Mouse (Mus musculus): ENCODE measurements around the gene Cmss1. TPM values are rescaled to one million over a fixed set of nuclear protein-coding genes. Genes with fewer than 3 reads are reported as not detected.
A peak's percentile ranks its signal among the peaks of the same experiment; 100 is the strongest.

Gene Cmss1
- polyA plus RNA-seq, 1 experiment from 2014 or later = 38.8 TPM

GRCm38 (mm10) chr16:57303716-57304115, 302.9 kb downstream of the Cmss1 start:
- Histone ChIP-seq H3K27ac (no peak overlapping the region), H3K36me3 (replicated peaks; ENCODE audit: control insufficient read depth, insufficient read depth) (no peaks in the 10 kb centered on the region), H3K4me2 (replicated peaks) (no peak overlapping the region), H3K27me3 (ENCODE audit: control insufficient read depth, insufficient read depth, low read length) (no peaks in the 10 kb centered on the region), H3K4me1 (replicated peaks; ENCODE audit: control insufficient read depth, insufficient read depth, low read length) (no peaks in the 10 kb centered on the region), H3K9me3 (ENCODE audit: control insufficient read depth, low read length) (no peaks in the 10 kb centered on the region), H3K4me3 (replicated peaks; ENCODE audit: low read length) (no peak overlapping the region), H3K9ac (no peak overlapping the region)
- no peak for ATAC-seq (ENCODE audit: low FRiP score)
- WGBS = 72% methylated on average over 19 of the region's 19 CpGs
- no peak for DNase-seq (ENCODE audit: low spot score)

GRCm38 (mm10) chr16:57302792-57303698, 303.6 kb downstream of the Cmss1 start:
- DNase-seq (ENCODE audit: low spot score) (no peak), ATAC-seq (ENCODE audit: low FRiP score) (peak; percentile 78)
- Histone ChIP-seq H3K4me1 (replicated peaks; ENCODE audit: control insufficient read depth, insufficient read depth, low read length) (no peaks in the 10 kb centered on the region), H3K27me3 (ENCODE audit: control insufficient read depth, insufficient read depth, low read length) (no peaks in the 10 kb centered on the region), H3K36me3 (replicated peaks; ENCODE audit: control insufficient read depth, insufficient read depth) (no peaks in the 10 kb centered on the region), H3K9ac (no peak overlapping the region), H3K4me3 (replicated peaks; ENCODE audit: low read length) (no peak overlapping the region), H3K9me3 (ENCODE audit: control insufficient read depth, low read length) (no peaks in the 10 kb centered on the region), H3K27ac (no peak overlapping the region), H3K4me2 (replicated peaks) (no peak overlapping the region)
- WGBS = 69% methylated on average over 25 of the region's 25 CpGs

GRCm38 (mm10) chr16:57301512-57302115, 305.1 kb downstream of the Cmss1 start:
- H3K4me3 ChIP-seq (replicated peaks; ENCODE audit: low read length) = no peak overlapping the region
- no peak for ATAC-seq (ENCODE audit: low FRiP score)
- DNase-seq (ENCODE audit: low spot score) = no peak
- H3K27ac ChIP-seq = no peak overlapping the region
- no peaks in the 10 kb centered on the region for H3K9me3 ChIP-seq (ENCODE audit: control insufficient read depth, low read length)
- no peaks in the 10 kb centered on the region for H3K36me3 ChIP-seq (replicated peaks; ENCODE audit: control insufficient read depth, insufficient read depth)
- WGBS = 84% methylated on average over 9 of the region's 9 CpGs
- H3K27me3 ChIP-seq (ENCODE audit: control insufficient read depth, insufficient read depth, low read length) = no peaks in the 10 kb centered on the region
- no peaks in the 10 kb centered on the region for H3K4me1 ChIP-seq (replicated peaks; ENCODE audit: control insufficient read depth, insufficient read depth, low read length)
- H3K4me2 ChIP-seq (replicated peaks) = no peak overlapping the region
- H3K9ac ChIP-seq = no peak overlapping the region

- 87% methylated on average over 10 of the region's 10 CpGs for WGBS
- no peaks in the 10 kb centered on the region for H3K9me3 ChIP-seq (ENCODE audit: control insufficient read depth, low read length)
- no peak for ATAC-seq (ENCODE audit: low FRiP score)
These were observed 311.3 kb downstream of the Cmss1 start for GRCm38 (mm10) chr16:57295216-57295934.

GRCm38 (mm10) chr16:57292765-57293164, 313.9 kb downstream of the Cmss1 start, which contains the start of gene Tmem30c:
Gene Tmem30c (minus strand): TSS chr16:57292865.
- 68% methylated on average over 2 of the region's 2 CpGs for WGBS

More at GRCm38 (mm10) chr16:57295216-57295934, 311.3 kb downstream of the Cmss1 start:
- no peak overlapping the region for H3K4me2 ChIP-seq (replicated peaks)
- H3K27ac ChIP-seq = no peak overlapping the region
- no peaks in the 10 kb centered on the region for H3K27me3 ChIP-seq (ENCODE audit: control insufficient read depth, insufficient read depth, low read length)
- H3K4me3 ChIP-seq (replicated peaks; ENCODE audit: low read length) = no peak overlapping the region
- no peaks in the 10 kb centered on the region for H3K4me1 ChIP-seq (replicated peaks; ENCODE audit: control insufficient read depth, insufficient read depth, low read length)
- H3K36me3 ChIP-seq (replicated peaks; ENCODE audit: control insufficient read depth, insufficient read depth) = no peaks in the 10 kb centered on the region
- H3K9ac ChIP-seq = no peak overlapping the region
- DNase-seq (ENCODE audit: low spot score) = no peak

GRCm38 (mm10) chr16:57292296-57292695, 314.4 kb downstream of the Cmss1 start:
- WGBS = 67% methylated on average over 4 of the region's 4 CpGs

More at GRCm38 (mm10) chr16:57292765-57293164, 313.9 kb downstream of the Cmss1 start, which contains the start of gene Tmem30c:
- H3K36me3 ChIP-seq (replicated peaks; ENCODE audit: control insufficient read depth, insufficient read depth) = no peaks in the 10 kb centered on the region
- H3K4me3 ChIP-seq (replicated peaks; ENCODE audit: low read length) = no peak within 1 kb of the TSS
- no peak within 1 kb of the TSS for H3K9ac ChIP-seq
- H3K4me2 ChIP-seq (replicated peaks) = no peak within 1 kb of the TSS
- ATAC-seq (ENCODE audit: low FRiP score) (no peak), DNase-seq (ENCODE audit: low spot score) (no peak)
- H3K9me3 ChIP-seq (ENCODE audit: control insufficient read depth, low read length) = no peaks in the 10 kb centered on the region
- no peaks in the 10 kb centered on the region for H3K27me3 ChIP-seq (ENCODE audit: control insufficient read depth, insufficient read depth, low read length)
- no peak within 1 kb of the TSS for H3K27ac ChIP-seq
- no peaks in the 10 kb centered on the region for H3K4me1 ChIP-seq (replicated peaks; ENCODE audit: control insufficient read depth, insufficient read depth, low read length)

GRCm38 (mm10) chr16:57291696-57292095, 315.0 kb downstream of the Cmss1 start:
- no peak overlapping the region for H3K9ac ChIP-seq
- DNase-seq (ENCODE audit: low spot score) (no peak), ATAC-seq (ENCODE audit: low FRiP score) (no peak)
- H3K4me2 ChIP-seq (replicated peaks) = no peak overlapping the region
- H3K36me3 ChIP-seq (replicated peaks; ENCODE audit: control insufficient read depth, insufficient read depth) = no peaks in the 10 kb centered on the region
- H3K4me1 ChIP-seq (replicated peaks; ENCODE audit: control insufficient read depth, insufficient read depth, low read length) = no peaks in the 10 kb centered on the region
- H3K27ac ChIP-seq = no peak overlapping the region
- H3K4me3 ChIP-seq (replicated peaks; ENCODE audit: low read length) = no peak overlapping the region
- H3K27me3 ChIP-seq (ENCODE audit: control insufficient read depth, insufficient read depth, low read length) = no peaks in the 10 kb centered on the region
- 94% methylated on average over 5 of the region's 5 CpGs for WGBS
- no peaks in the 10 kb centered on the region for H3K9me3 ChIP-seq (ENCODE audit: control insufficient read depth, low read length)

More at GRCm38 (mm10) chr16:57292296-57292695, 314.4 kb downstream of the Cmss1 start:
- H3K9ac ChIP-seq = no peak overlapping the region
- no peaks in the 10 kb centered on the region for H3K27me3 ChIP-seq (ENCODE audit: control insufficient read depth, insufficient read depth, low read length)
- no peak for DNase-seq (ENCODE audit: low spot score)
- no peaks in the 10 kb centered on the region for H3K9me3 ChIP-seq (ENCODE audit: control insufficient read depth, low read length)
- no peak overlapping the region for H3K4me2 ChIP-seq (replicated peaks)
- H3K27ac ChIP-seq = no peak overlapping the region
- ATAC-seq (ENCODE audit: low FRiP score) = no peak
- H3K36me3 ChIP-seq (replicated peaks; ENCODE audit: control insufficient read depth, insufficient read depth) = no peaks in the 10 kb centered on the region
- no peaks in the 10 kb centered on the region for H3K4me1 ChIP-seq (replicated peaks; ENCODE audit: control insufficient read depth, insufficient read depth, low read length)
- no peak overlapping the region for H3K4me3 ChIP-seq (replicated peaks; ENCODE audit: low read length)

GRCm38 (mm10) chr16:57281417-57281816, 325.2 kb downstream of the Cmss1 start:
- H3K9me3 ChIP-seq (ENCODE audit: control insufficient read depth, low read length) = no peaks in the 10 kb centered on the region
- ATAC-seq (ENCODE audit: low FRiP score) (no peak), DNase-seq (ENCODE audit: low spot score) (no peak)
- WGBS = 80% methylated on average over 8 of the region's 8 CpGs
- H3K27ac ChIP-seq = no peak overlapping the region
- no peak overlapping the region for H3K9ac ChIP-seq
- no peak overlapping the region for H3K4me3 ChIP-seq (replicated peaks; ENCODE audit: low read length)
- no peaks in the 10 kb centered on the region for H3K27me3 ChIP-seq (ENCODE audit: control insufficient read depth, insufficient read depth, low read length)
- H3K36me3 ChIP-seq (replicated peaks; ENCODE audit: control insufficient read depth, insufficient read depth) = no peaks in the 10 kb centered on the region
- no peak overlapping the region for H3K4me2 ChIP-seq (replicated peaks)
- H3K4me1 ChIP-seq (replicated peaks; ENCODE audit: control insufficient read depth, insufficient read depth, low read length) = no peaks in the 10 kb centered on the region

All from hindbrain, embryonic 14.5 days (tissue).